Mouse (Mus musculus) hindbrain, embryonic 12.5 days (tissue): ENCODE results near the gene Tgtp2. TPM values are rescaled to one million over a fixed set of nuclear protein-coding genes. Genes with fewer than 3 reads are reported as not detected.
"Not testable (repeated sequence)": the region's sequence is repeated elsewhere in the genome, so short reads cannot be mapped to it uniquely, and the experiment has no call there.

Experiments used
- ATAC-seq: fragments of 200-750 bp; cut with Nextera tagmentation; 2 replicates; pipeline ENCODE4 v1.8.0; 2017; ENCODE audit warnings: moderate TSS enrichment; ENCODE audit not compliant: low FRiP score
- H3K27ac ChIP-seq: fragments of 300-500 bp; sonication (generic); 2 replicates; pipeline ENCODE4 v1.5.1; 2016; ENCODE audit warnings: mild to moderate bottlenecking
- H3K27me3 ChIP-seq: fragments of 300-500 bp; sonication (generic); 2 replicates; pipeline ENCODE4 v1.6.1; 2016; ENCODE audit warnings: mild to moderate bottlenecking
- H3K36me3 ChIP-seq: fragments of 300-500 bp; sonication (generic); 2 replicates; pipeline ENCODE4 v1.6.1; 2016; ENCODE audit warnings: mild to moderate bottlenecking
- H3K4me1 ChIP-seq: fragments of 300-500 bp; sonication (generic); 2 replicates; pipeline ENCODE4 v1.6.1; 2016
- H3K4me2 ChIP-seq: fragments of 300-500 bp; sonication (generic); replicated peaks from 2 replicates; pipeline ENCODE4 v1.6.1; 2016; ENCODE audit warnings: mild to moderate bottlenecking
- H3K4me3 ChIP-seq: fragments of 300-500 bp; sonication (generic); 2 replicates; pipeline ENCODE4 v1.5.1; 2016; ENCODE audit warnings: mild to moderate bottlenecking
- H3K9ac ChIP-seq: fragments of 300-500 bp; sonication (generic); 2 replicates; pipeline ENCODE4 v1.6.1; 2016; ENCODE audit warnings: mild to moderate bottlenecking, moderate library complexity
- H3K9me3 ChIP-seq: fragments of 300-500 bp; sonication (generic); replicated peaks from 2 replicates; pipeline ENCODE4 v1.6.1; 2016; ENCODE audit warnings: mild to moderate bottlenecking
- WGBS: fragments of 180-500 bp; shearing (Covaris S2); methylation state at CpG from one replicate; pipeline ENCODE4 v1.1.7; 2016; 5-methylcytosine and 5-hydroxymethylcytosine counted together
- polyA plus RNA-seq: library from polyadenylated mRNA; unstranded; fragments of >200 nt; fragmentation: Nextera tagmentation; extraction: Ambion mirVana; gene quantifications from 2 replicates; pipeline ENCODE4 v1.2.1, GENCODE M21; 2016

The Tgtp2 gene
- polyA plus RNA-seq, 1 experiment from 2014 or later, result not detected

GRCm38 (mm10) chr11:49081886-49082285 lies 17.9 kb upstream of the Tgtp2 start:
- H3K9ac ChIP-seq, result no peak overlapping the region
- 84% methylated on average over 3 of the region's 3 CpGs for WGBS
- no peak for ATAC-seq

GRCm38 (mm10) chr11:49081356-49081755 lies 17.4 kb upstream of the Tgtp2 start:
- 84% methylated on average over 4 of the region's 4 CpGs for WGBS

More at GRCm38 (mm10) chr11:49081886-49082285, 17.9 kb upstream of the Tgtp2 start:
- H3K4me3 ChIP-seq, result no peak overlapping the region
- no peak overlapping the region for H3K27ac ChIP-seq
- H3K4me2 ChIP-seq, result no peak overlapping the region
- no peaks in the 10 kb centered on the region for H3K9me3 ChIP-seq
- H3K4me1 ChIP-seq, result no peaks in the 10 kb centered on the region
- H3K36me3 ChIP-seq, result no peaks in the 10 kb centered on the region
- no peaks in the 10 kb centered on the region for H3K27me3 ChIP-seq

GRCm38 (mm10) chr11:49080636-49081035 lies 16.6 kb upstream of the Tgtp2 start:
- H3K9ac ChIP-seq, result no peak overlapping the region
- H3K4me2 ChIP-seq, result no peak overlapping the region
- H3K27ac ChIP-seq, result no peak overlapping the region
- H3K27me3 ChIP-seq, result no peaks in the 10 kb centered on the region
- 74% methylated on average over 1 of the region's 1 CpGs for WGBS
- H3K4me1 ChIP-seq, result no peaks in the 10 kb centered on the region
- no peak for ATAC-seq
- H3K36me3 ChIP-seq, result no peaks in the 10 kb centered on the region
- H3K4me3 ChIP-seq, result no peak overlapping the region
- H3K9me3 ChIP-seq, result no peaks in the 10 kb centered on the region

More at GRCm38 (mm10) chr11:49081356-49081755, 17.4 kb upstream of the Tgtp2 start:
- Histone ChIP-seq H3K9ac (no peak overlapping the region), H3K4me2 (no peak overlapping the region), H3K36me3 (no peaks in the 10 kb centered on the region), H3K9me3 (no peaks in the 10 kb centered on the region), H3K4me1 (no peaks in the 10 kb centered on the region), H3K27me3 (no peaks in the 10 kb centered on the region), H3K27ac (no peak overlapping the region), H3K4me3 (no peak overlapping the region)
- no peak for ATAC-seq

- H3K27ac ChIP-seq, result no peak overlapping the region
- H3K9me3 ChIP-seq, result no peaks in the 10 kb centered on the region
- H3K27me3 ChIP-seq, result no peaks in the 10 kb centered on the region
- WGBS, result 89% methylated on average over 3 of the region's 3 CpGs
- no peak overlapping the region for H3K9ac ChIP-seq
- no peaks in the 10 kb centered on the region for H3K36me3 ChIP-seq
- H3K4me1 ChIP-seq, result no peaks in the 10 kb centered on the region
- H3K4me3 ChIP-seq, result no peak overlapping the region
- H3K4me2 ChIP-seq, result no peak overlapping the region
- no peak for ATAC-seq
Measured at GRCm38 (mm10) chr11:49078719-49079118, 14.7 kb upstream of the Tgtp2 start.

GRCm38 (mm10) chr11:49077012-49077411 lies 13.0 kb upstream of the Tgtp2 start:
- H3K4me1 ChIP-seq, result no peaks in the 10 kb centered on the region
- 89% methylated on average over 1 of the region's 1 CpGs for WGBS

GRCm38 (mm10) chr11:49076001-49076757 lies 12.2 kb upstream of the Tgtp2 start, which contains the start of gene Ifi47:
Gene Ifi47, plus strand, starts transcription at chr11:49076587.
- 78% methylated on average over 6 of the region's 6 CpGs for WGBS
- not testable (repeated sequence) for H3K4me3 ChIP-seq, H3K27ac ChIP-seq, H3K9ac ChIP-seq, H3K4me2 ChIP-seq, ATAC-seq, H3K9me3 ChIP-seq, H3K36me3 ChIP-seq, H3K27me3 ChIP-seq, H3K4me1 ChIP-seq

More at GRCm38 (mm10) chr11:49077012-49077411, 13.0 kb upstream of the Tgtp2 start:
- Histone ChIP-seq H3K9ac (no peak overlapping the region), H3K27ac (no peak overlapping the region), H3K4me2 (no peak overlapping the region), H3K36me3 (no peaks in the 10 kb centered on the region), H3K27me3 (no peaks in the 10 kb centered on the region), H3K4me3 (no peak overlapping the region), H3K9me3 (no peaks in the 10 kb centered on the region)
- no peak for ATAC-seq

GRCm38 (mm10) chr11:49068358-49068757 lies 4.4 kb upstream of the Tgtp2 start:
- Histone ChIP-seq H3K36me3 (no peaks in the 10 kb centered on the region), H3K9ac (no peak overlapping the region), H3K27ac (no peak overlapping the region), H3K4me3 (no peak overlapping the region), H3K4me1 (no peaks in the 10 kb centered on the region), H3K27me3 (no peaks in the 10 kb centered on the region), H3K4me2 (no peak overlapping the region), H3K9me3 (no peaks in the 10 kb centered on the region)
- WGBS, result 85% methylated on average over 1 of the region's 1 CpGs
- ATAC-seq, result no peak

GRCm38 (mm10) chr11:49061865-49062264 lies 2.1 kb downstream of the Tgtp2 start:
- H3K4me1 ChIP-seq, H3K9me3 ChIP-seq, H3K27me3 ChIP-seq, H3K4me3 ChIP-seq, H3K36me3 ChIP-seq, H3K27ac ChIP-seq, ATAC-seq, H3K9ac ChIP-seq, H3K4me2 ChIP-seq: not testable (repeated sequence)
- 75% methylated on average over 2 of the region's 2 CpGs for WGBS

- ATAC-seq, H3K4me2 ChIP-seq, H3K36me3 ChIP-seq, H3K27me3 ChIP-seq, H3K27ac ChIP-seq, H3K4me1 ChIP-seq, H3K9me3 ChIP-seq, H3K4me3 ChIP-seq, H3K9ac ChIP-seq: not testable (repeated sequence)
- 49% methylated on average over 2 of the region's 3 CpGs for WGBS
Measured at GRCm38 (mm10) chr11:49060061-49060460, 3.9 kb downstream of the Tgtp2 start.

- not testable (repeated sequence) for H3K27me3 ChIP-seq, ATAC-seq, H3K27ac ChIP-seq, H3K9me3 ChIP-seq, H3K36me3 ChIP-seq, H3K4me2 ChIP-seq, H3K4me3 ChIP-seq, H3K4me1 ChIP-seq, H3K9ac ChIP-seq
- WGBS, result no CpG with 5 or more reads among the region's 5 CpGs
Measured at GRCm38 (mm10) chr11:49051894-49052293, 12.1 kb downstream of the Tgtp2 start.

- not testable (repeated sequence) for ATAC-seq, H3K9me3 ChIP-seq, H3K4me1 ChIP-seq, H3K27ac ChIP-seq, H3K4me2 ChIP-seq, H3K36me3 ChIP-seq, H3K4me3 ChIP-seq, H3K27me3 ChIP-seq, H3K9ac ChIP-seq
- WGBS, result 100% methylated on average over 1 of the region's 6 CpGs
Measured at GRCm38 (mm10) chr11:49051093-49051891, 12.7 kb downstream of the Tgtp2 start, which contains the start of gene 9930111J21Rik2. Gene 9930111J21Rik2, minus strand, starts transcription at chr11:49051242.

GRCm38 (mm10) chr11:49050064-49050463 lies 13.9 kb downstream of the Tgtp2 start:
- ATAC-seq, H3K27me3 ChIP-seq, H3K9me3 ChIP-seq, H3K36me3 ChIP-seq, H3K27ac ChIP-seq, H3K4me3 ChIP-seq, H3K9ac ChIP-seq, H3K4me1 ChIP-seq, H3K4me2 ChIP-seq: not testable (repeated sequence)
